Mouse (Mus musculus) thymus, postnatal 10 days (tissue): ENCODE measurements around the gene Gnai3.

ENCODE experiments used
- DNase-seq, 2 experiments: peaks; one replicate each; pipeline ENCODE4 v3.0.0; 2021; ENCODE audit warnings: low spot score in 2 of 2

Gene Gnai3

DNA sequence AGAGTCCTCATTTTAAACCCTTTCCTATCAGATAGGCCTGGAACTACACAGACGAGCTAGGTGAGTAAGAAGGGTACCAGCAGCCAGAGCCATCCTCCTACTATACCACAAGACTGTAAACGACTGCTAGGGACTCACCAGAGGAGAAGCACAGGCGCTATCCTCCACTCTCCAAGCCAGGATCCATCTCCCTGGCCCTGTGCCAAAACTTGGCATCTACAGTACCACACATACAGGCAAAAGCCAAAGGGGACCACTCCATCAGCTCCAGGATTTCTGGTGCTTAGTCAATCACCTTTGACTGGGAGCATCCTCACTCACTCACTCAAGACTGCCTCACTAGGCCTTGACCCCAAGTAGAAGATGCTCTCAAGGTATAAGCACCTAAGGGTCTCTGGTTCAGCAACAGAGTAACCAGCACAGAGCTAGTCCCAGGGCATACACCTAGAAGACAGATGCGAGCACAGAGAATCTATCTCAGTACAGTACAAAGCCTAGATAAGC lies 62.0 kb downstream of the Gnai3 start:
- no peak for DNase-seq

DNA sequence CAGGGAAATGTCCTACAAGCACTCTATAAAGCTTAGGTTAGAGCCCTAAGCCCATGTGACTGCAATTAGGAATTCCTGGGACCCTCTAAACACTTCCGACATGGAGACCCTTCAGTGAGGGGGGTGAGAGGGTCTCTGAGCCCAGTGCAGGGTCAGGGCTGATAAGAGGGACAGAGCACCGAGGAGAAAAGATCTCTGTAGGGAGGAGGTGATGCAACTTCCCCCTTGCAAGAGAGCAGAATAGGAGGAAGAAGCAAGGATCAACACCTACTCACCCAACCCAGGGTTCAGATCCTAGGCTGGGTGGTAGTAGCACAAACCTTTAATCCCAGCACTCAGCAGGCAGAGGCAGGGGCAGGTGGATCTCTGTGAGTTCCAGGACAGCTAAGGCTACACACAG lies 62.8 kb downstream of the Gnai3 start:
- DNase-seq = no peak

DNA sequence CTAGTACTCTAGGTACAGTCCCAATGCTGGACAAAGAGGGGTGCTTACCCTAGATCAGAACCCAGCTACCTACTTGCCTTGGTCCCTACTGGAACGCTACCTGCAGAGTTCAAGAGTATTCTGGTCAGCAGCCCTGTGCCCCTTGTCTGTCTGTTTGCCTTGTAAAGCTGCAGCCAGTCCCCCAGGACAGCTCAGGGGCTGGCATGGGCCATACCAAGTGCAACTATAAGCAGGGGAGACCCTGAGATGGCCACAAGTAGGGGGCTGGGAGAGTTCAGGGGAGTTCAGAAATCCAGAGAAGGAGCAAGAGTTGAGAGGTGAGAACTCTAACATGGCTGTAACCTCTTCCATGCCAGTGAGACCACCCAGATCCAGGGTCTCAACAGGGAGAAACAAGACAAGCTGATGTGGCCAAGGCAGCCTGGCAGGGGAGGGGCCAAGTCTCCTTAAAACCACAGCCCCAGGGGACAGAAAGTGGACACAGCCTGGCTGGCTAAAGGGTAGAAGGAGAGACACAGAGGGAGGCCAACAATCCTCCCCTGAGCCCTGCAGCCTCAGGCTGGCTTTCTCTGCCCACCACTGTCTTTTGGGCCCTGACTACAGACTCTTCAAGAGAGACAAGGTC lies 63.6 kb downstream of the Gnai3 start:
- DNase-seq = no peak

DNA sequence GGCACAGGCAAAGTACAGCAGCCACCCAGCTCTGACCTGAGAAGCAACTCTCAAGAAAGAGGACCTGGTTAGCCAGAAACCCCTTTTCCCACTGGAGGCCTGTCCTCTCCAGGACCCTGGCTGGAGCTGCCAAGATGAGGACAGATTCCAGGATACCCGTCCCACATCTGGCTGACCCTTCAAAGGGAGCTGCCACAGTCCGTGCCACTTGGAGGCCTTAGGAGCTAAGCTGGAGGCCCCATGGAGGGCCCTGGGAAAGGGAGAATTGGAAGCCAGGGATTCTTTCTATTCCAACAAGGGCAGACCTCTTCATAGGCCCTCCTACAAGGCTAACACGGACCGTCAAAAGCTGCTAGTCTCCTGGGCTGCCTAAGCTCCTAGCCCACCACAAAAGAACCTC lies 64.3 kb downstream of the Gnai3 start:
- no peak for DNase-seq

DNA sequence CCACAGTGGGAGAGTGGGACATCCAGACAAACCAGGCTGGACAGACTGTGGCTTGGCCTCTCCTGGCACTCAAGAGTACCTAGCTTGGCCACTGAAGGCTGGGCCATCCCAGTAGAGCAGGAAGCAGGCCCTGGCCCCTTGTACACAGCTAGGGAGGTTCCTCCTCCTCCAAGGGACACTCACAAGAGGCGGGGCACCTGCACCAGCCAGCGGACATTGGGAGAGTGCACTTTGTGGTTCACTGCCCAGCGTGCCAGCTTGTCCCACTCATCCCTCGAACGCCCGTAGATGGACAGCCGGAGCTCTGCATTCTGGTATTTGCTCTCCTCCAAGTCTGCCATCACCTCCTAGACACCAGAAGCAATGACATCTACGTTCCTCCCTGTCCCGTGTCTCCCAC lies 69.1 kb downstream of the Gnai3 start:
- no peak for DNase-seq

DNA sequence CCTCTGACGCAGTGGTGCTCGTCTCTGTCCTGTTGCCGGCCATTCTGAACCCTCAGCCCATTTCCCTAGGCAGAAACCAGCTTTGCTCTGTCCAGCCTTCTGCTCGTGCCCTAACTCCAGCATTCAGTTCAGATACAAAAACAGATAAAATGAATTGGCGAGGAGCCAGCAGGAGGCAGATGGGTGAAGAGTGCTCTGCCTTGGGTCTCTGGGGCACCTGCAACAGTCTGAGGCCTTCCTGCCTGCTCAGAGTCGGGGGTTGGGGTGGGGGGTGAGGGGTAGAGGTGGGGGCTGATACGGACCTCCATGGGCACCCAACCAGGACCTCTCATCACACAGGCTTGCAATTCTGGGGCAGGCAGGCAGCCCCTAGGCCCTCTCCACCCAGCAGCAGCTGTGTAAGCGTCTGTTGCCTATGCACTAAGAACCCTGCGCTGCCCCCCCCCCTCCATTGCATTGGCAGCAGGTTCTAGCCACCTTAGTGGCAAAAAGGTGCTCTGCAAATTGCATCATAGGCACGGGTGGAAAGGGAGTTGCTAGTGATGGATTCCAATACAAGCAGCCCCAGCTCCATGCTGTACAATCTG lies 72.9 kb downstream of the Gnai3 start:
- no peak for DNase-seq

DNA sequence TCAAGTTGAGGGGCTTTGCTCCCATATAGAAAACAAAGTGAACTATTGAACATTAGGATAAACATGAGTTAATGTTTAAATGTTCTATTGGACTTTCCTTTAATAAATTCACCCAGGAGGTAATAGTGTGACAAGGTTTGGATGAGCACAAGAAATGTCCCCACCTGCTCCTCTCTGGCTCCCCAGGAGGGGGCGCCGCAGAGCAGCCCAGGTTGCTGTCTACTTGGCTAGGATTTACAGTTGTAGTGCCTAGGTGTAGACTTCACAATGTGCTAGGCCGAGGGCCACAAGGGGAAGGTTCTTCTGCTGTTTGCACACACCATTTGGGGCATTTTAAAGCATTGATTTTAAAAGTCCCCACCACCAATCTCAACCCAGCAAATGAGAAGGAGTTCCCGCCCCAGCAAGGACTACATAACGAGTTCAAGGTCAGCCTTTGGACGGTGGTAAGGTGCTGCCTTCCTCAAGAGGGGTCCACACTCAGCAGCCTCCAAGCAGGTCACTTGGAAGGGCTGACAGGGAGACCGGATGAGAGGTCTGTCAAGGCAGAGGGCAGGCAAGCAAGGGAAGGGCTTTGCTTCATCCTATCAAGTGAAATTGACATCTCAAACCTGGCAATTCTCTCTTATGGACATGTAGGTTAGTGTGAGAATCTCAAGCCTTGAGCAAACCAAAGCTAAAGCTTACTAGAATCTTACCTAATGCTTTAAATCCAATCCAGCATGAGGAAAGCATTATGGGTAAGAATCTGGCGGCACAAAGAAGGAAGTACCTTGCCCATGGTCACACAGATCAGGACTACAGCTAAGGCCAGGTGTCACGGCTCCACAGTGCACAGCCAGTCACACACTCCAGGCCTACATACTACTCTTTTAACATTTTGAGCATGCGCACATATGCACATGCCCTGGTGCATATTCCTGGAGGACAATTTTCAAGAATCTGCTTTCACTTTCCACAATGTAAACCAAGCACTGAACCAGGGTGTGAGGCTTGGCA lies 75.4 kb downstream of the Gnai3 start:
- peak; percentile 48 to 79 for DNase-seq

DNA sequence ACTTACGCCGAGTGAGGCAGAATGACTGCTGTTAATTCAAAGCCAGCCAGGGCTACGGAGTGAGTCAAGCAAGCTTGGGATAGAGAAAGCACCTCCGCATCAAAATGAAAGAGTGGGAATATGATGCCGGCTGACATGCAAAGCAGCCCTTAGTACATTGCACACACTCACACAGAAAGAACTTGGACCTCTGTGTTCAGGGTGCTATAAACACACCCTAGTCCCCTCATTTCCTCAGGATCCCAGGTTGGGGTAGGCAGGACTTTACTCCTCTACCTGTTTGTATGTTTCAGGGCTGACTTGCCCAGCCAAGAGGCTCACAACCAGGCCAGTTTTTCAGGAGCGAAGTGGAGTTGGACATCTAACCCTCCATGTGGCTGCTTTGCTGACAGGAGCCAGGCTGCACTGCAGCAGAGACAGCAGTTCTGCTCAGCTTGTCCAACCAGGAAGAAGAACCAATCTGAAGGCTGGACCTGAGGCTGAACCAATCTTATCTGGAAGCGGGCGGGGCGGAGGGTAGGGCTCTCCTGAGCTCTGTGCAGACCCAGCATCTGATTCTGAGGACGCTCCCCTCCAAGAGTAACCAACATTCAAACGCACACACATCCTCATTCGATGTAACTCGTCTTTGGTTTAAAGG lies 76.6 kb downstream of the Gnai3 start:
- no peak for DNase-seq

DNA sequence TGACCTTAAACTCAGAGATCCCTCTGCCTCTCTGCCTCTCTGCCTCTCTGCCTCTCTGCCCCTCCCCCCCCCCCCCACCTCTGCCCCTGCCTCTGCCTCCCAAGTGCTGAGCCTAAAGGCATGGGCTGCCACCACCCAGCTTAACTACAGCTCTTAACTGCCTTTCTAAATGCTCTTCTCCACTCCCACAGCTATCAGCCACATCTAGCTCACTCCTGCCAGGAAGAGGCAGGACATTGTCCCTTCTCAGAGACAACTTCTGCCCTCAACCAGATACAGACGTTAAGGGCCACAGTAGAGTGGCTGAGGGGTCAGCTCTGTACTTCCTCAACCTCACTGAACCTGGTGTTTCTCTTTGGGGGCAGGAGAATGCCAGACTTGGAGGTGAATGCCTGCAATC lies 77.1 kb downstream of the Gnai3 start:
- no peak for DNase-seq

DNA sequence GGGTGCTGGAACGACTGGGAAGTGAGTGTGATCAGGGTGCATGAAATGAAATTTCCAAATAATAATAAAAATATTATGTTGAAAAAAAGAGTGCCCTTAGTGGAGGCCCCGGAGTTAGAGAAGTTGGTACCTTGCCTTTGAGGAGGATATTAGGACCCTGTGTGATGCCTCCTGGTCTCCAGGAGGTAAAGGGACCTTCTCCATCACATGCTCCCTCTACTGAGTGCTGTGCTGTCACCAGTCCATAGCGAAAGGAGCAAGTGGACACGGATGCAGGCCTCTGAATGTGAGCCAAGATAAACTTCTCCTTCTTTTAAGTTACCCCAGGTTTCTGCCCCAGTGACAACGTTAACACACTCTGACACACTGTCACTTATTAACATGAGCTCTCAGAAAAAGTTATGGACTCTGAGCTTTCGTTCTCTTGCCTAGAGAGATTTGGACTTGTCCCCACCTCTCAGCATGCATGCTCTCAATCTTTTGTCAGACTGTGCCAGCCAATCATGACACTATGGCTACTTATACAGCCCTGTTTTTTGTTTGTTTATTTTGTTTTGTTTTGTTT lies 78.5 kb downstream of the Gnai3 start:
- no peak for DNase-seq

DNA sequence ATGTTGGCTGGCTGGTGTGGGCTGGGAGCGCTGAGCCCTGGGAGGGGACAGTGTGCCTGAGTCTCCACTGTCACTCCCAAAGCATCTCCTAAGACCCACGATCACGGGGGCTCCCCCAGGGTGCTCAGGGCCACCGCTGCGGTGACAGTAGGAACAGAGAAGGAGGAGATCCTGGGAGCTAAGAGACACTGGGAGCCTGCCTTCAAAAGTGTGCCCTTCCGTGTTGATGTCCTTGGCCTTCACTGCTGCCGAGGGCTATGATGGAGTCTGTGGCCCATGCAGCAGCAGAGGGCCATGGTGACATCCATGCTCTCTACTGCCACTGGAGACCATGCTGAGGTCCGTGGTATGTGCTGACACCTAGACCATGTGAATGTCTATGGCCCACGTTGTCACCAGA lies 80.4 kb downstream of the Gnai3 start:
- DNase-seq = no peak

DNA sequence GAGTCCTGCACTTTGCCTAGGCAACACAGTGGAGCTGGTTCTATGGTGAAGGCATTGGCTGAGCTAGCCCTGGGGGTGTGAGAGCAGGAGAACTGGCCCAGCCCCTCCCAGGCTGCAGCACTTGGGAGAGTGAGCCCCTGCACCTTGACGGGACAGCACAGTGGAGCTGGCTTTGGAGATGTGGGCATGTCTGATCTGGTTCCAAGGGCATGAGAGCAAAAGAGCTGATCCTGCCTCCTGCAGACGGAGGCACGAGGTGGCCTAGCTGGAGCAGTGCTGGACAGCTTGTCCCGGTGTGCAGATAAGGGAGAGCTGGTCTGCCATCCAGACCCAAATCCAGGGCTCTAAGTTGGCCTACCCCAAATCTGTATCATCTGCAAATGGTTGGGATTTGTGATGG lies 81.3 kb downstream of the Gnai3 start:
- DNase-seq = no peak

DNA sequence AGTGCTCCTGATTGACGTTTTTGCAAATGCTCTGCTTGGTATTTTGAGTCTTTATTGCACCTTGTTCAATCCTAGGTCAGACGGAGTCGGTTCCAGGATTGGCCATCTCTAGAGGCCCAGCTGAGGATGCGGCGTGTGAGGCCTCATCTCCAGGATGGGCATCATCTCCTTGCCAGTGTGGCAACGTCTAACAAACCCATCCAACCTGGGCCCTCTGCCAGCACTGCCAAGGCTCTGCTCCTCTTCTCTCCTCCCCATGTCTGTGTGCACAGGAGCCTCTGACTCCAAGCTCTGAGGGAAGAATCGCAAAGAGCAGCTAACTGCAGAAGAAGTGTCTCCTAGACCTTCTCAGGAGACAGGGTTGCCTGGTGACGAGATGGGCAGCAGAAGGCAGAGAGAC lies 83.3 kb downstream of the Gnai3 start:
- DNase-seq = no peak

DNA sequence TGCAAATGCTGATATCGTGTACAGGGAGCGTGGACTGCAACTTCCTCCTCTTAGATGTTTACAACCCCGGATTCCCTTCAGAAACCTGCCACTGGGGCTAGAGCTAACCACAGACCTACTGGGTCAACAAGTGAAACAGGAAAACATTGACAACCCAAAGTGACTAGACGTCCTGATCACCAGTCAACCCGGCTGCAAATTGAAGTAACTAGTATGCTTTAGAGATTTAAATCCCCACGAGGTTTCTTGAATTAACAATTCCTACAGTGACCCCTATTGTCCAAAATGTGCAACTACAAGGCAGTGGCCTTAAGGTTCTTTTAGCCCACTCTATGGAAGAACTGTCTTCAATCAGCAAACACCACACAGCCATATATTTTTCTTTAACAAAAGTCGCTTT lies 84.5 kb downstream of the Gnai3 start:
- DNase-seq = peak in 1 of 2 experiments; percentile 63
